Mouse (Mus musculus) lung, postnatal 0 days (tissue): ENCODE measurements at regions not wholly inside any gene's neighbourhood (a gene's known extent, or its start where the extent isn't known, plus 50 kb on each side); places are given as distances from the start of the nearest gene placed in this dataset.

ENCODE experiments used
- CTCF ChIP-seq: IDR thresholded peaks from 2 replicates; pipeline ENCODE4 v1.5.1; 2016; ENCODE audit warnings: antibody characterized with exemption, mild to moderate bottlenecking
- EP300 ChIP-seq: IDR thresholded peaks from 2 replicates; pipeline ENCODE4 v1.6.1; 2016; ENCODE audit warnings: antibody characterized with exemption, mild to moderate bottlenecking, control low read depth

DNA sequence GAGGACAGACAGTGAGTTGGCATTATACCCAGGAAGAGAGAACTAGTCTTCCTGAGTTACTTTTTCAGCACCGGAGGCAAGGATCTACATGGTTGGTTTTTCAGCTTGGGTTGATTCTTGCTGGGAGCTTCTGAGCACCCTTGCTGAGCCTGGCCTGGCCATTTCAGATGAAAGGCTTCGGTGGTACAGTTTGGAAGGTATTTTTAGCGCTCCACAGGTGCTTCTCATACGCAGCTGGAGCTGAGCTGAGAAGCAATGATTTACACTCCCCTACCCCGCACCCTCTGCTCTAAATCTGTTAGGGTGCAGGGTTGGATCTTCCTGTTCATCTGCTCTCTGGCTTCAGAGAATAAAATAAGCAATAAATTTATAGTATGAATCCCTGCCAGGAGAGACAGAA lies 87.3 kb downstream of the Gm10260 start:
- TF ChIP-seq CTCF (no peak), EP300 (no peak)
